Mouse (Mus musculus) forebrain, embryonic 16.5 days (tissue): ENCODE measurements at regions not wholly inside any gene's neighbourhood (a gene's known extent, or its start where the extent isn't known, plus 50 kb on each side); places are given as distances from the start of the nearest gene placed in this dataset.

ENCODE experiments used
- ATAC-seq: fragments of 200-750 bp; cut with Nextera tagmentation; 2 replicates; pipeline ENCODE4 v1.8.0; 2017; ENCODE audit warnings: mild to moderate bottlenecking, moderate library complexity
- H3K27ac ChIP-seq: fragments of 300-500 bp; sonication (generic); 2 replicates; pipeline ENCODE4 v1.5.1; 2014; ENCODE audit warnings: low read length, control low read depth
- H3K27me3 ChIP-seq: fragments of 300-500 bp; sonication (generic); replicated peaks from 2 replicates; pipeline ENCODE4 v1.6.1; 2014; ENCODE audit warnings: low read length; ENCODE audit not compliant: control insufficient read depth, insufficient read depth
- H3K36me3 ChIP-seq: fragments of 300-500 bp; sonication (generic); 2 replicates; pipeline ENCODE4 v1.6.1; 2014; ENCODE audit not compliant: control insufficient read depth, insufficient read depth
- H3K4me1 ChIP-seq: fragments of 300-500 bp; sonication (generic); replicated peaks from 2 replicates; pipeline ENCODE4 v1.6.1; 2014; ENCODE audit warnings: low read length; ENCODE audit not compliant: control insufficient read depth, insufficient read depth
- H3K4me2 ChIP-seq: fragments of 300-500 bp; sonication (generic); 2 replicates; pipeline ENCODE4 v1.6.1; 2014; ENCODE audit warnings: mild to moderate bottlenecking, low read length, control low read depth
- H3K4me3 ChIP-seq: fragments of 300-500 bp; sonication (generic); replicated peaks from 2 replicates; pipeline ENCODE4 v1.5.1; 2014; ENCODE audit warnings: mild to moderate bottlenecking, low read length, control low read depth
- H3K9ac ChIP-seq: fragments of 300-500 bp; sonication (generic); replicated peaks from 2 replicates; pipeline ENCODE4 v1.6.1; 2014; ENCODE audit warnings: low read depth, low read length, control low read depth
- H3K9me3 ChIP-seq: fragments of 300-500 bp; sonication (generic); 2 replicates; pipeline ENCODE4 v1.6.1; 2016; ENCODE audit warnings: low read length; ENCODE audit not compliant: control insufficient read depth
- WGBS: fragments of 180-500 bp; shearing (Covaris S2); extraction: QIAGEN DNeasy Blood & Tissue Kit; methylation state at CpG from one replicate; pipeline ENCODE4 v1.1.7; 2014; 5-methylcytosine and 5-hydroxymethylcytosine counted together

DNA sequence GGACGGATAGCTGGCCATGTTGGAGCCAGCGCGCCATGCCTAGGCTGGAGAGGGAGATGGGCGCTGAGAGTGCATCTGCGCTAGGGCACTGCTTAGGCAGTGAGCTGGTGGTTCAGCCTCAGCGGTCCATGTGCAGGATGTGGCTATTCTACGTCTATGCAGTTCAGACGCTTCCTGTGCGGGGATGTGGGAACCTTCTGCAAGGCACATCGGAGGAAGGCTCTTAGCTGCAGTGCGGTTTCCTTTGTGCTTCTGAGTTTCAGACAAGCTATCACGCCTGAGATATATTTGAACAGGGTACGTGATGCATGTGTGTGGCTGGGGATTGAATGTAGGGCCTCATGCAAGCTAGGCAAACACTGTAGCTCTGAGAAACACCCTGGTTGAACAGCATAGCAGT is 54.4 kb upstream of the Lrpprc start:
- Histone ChIP-seq H3K9ac (no peak overlapping the region), H3K36me3 (no peaks in the 10 kb centered on the region), H3K4me2 (no peak overlapping the region), H3K4me1 (peaks cover 8% of the 10 kb centered on the region; the same call in 1 of the 2 replicates), H3K27ac (no peak overlapping the region), H3K9me3 (no peaks in the 10 kb centered on the region), H3K4me3 (no peak overlapping the region), H3K27me3 (no peaks in the 10 kb centered on the region)
- WGBS = 91% methylated on average over 13 of the region's 13 CpGs
- ATAC-seq = no peak

DNA sequence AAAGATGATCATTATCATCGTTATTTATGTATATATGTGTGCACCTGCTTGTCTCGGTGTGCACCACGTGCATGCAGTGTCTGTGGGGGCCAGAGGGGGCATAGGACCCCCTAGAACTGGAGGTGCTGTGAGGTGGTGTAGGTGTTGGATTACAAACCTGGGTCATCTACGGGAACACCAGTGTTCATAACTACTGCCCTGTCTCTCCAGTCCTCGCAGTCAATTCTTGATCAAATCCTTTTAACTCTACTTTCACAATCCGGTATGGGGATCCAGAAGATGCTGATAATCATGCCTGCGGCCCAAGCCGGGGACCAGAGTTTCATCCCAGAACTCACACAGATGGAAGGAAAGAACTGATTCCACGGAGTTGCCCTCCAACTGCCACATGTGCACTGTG is 55.6 kb upstream of the Lrpprc start:
- Histone ChIP-seq H3K27me3 (no peaks in the 10 kb centered on the region), H3K4me2 (no peak overlapping the region), H3K36me3 (no peaks in the 10 kb centered on the region), H3K27ac (no peak overlapping the region), H3K4me3 (no peak overlapping the region), H3K9ac (no peak overlapping the region), H3K4me1 (peaks cover 8% of the 10 kb centered on the region; the same call in 1 of the 2 replicates), H3K9me3 (no peaks in the 10 kb centered on the region)
- ATAC-seq = no peak
- 92% methylated on average over 9 of the region's 9 CpGs for whole genome bisulfite sequencing

DNA sequence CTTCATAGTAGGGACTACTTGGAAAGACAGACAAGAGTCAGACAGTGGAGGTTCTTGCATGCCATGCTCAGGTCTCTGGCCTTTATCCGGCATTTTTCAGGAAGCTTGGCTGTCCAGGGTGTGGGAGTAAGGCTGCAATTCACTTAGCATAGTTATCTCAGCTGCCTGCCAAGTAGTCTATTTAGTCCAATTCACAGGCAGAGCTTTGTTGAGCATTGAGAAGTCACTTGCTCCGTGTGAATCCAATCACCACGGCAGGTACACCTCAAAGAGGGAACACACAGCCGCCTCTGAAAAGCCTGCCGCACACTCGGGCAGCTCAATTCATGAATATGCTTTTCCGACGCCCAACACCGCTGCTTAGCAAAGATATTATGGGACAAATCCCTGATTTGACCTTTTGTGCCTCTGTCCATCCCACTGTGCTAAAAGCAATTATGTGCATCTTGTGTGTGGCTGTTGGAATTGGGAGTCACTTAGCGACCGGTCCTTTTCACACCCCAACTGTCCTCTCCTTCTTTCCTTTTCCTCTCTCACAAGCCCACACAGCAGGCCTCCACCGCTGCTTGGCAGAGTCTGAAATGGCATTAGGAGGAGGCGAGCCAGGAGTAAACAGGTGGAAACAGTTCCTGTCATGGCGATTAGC is 57.9 kb upstream of the Lrpprc start:
- no peak overlapping the region for H3K27ac ChIP-seq
- 9% methylated on average over 14 of the region's 14 CpGs for WGBS
- no peaks in the 10 kb centered on the region for H3K36me3 ChIP-seq
- peaks cover 8% of the 10 kb centered on the region; the same call in 1 of the 2 replicates for H3K4me1 ChIP-seq
- no peak overlapping the region for H3K4me3 ChIP-seq
- H3K9me3 ChIP-seq = no peaks in the 10 kb centered on the region
- H3K27me3 ChIP-seq = no peaks in the 10 kb centered on the region
- H3K9ac ChIP-seq = no peak overlapping the region
- ATAC-seq = no peak
- H3K4me2 ChIP-seq = no peak overlapping the region

DNA sequence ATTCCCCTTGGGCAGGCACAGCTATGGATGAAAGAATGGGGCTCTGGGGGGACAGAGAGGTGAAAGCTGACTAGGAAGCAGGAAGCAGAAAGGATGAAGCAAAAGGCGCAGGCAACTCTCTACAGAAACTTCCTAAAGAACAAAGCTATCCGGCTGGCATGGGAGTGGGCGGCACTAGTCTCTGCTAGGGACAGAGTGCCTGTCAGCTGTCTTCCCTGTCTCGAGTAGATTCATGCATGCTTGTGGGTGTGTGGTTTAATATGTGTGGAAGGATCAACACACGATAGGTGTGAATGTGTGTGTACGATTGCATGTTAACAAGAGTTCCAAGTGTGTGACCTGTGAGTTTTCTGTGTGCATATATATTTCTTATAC is 58.4 kb upstream of the Lrpprc start:
- no peak for ATAC-seq
- no peaks in the 10 kb centered on the region for H3K36me3 ChIP-seq
- H3K27me3 ChIP-seq = no peaks in the 10 kb centered on the region
- no peak overlapping the region for H3K4me3 ChIP-seq
- no peak overlapping the region for H3K27ac ChIP-seq
- peaks cover 8% of the 10 kb centered on the region; the same call in 1 of the 2 replicates for H3K4me1 ChIP-seq
- H3K9me3 ChIP-seq = no peaks in the 10 kb centered on the region
- WGBS = 40% methylated on average over 6 of the region's 6 CpGs
- no peak overlapping the region for H3K4me2 ChIP-seq
- H3K9ac ChIP-seq = no peak overlapping the region

DNA sequence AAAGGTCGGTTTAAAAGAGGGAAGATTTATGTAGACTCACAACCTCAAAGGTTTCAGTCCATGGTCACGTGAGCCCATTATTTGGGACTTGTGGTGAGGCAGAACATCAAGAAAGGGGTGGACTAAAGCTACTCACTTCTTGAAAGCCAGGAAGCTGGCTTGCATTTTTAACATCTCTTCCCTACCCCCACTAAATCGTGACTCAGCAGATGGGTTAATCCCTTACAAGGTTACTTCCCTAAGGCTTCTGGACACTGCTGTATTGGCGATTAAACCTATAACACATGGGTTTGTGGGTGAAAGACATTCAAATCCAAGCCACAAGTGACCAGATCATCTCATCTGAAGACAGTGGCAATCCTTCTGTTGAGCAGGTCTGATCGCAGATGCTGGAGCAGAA is 59.9 kb upstream of the Lrpprc start:
- Histone ChIP-seq H3K4me2 (no peak overlapping the region), H3K9me3 (no peaks in the 10 kb centered on the region), H3K9ac (no peak overlapping the region), H3K4me1 (peaks cover 8% of the 10 kb centered on the region; the same call in 1 of the 2 replicates), H3K27me3 (no peaks in the 10 kb centered on the region), H3K36me3 (no peaks in the 10 kb centered on the region), H3K4me3 (no peak overlapping the region), H3K27ac (no peak overlapping the region)
- no peak for ATAC-seq
- WGBS = 86% methylated on average over 5 of the region's 5 CpGs

DNA sequence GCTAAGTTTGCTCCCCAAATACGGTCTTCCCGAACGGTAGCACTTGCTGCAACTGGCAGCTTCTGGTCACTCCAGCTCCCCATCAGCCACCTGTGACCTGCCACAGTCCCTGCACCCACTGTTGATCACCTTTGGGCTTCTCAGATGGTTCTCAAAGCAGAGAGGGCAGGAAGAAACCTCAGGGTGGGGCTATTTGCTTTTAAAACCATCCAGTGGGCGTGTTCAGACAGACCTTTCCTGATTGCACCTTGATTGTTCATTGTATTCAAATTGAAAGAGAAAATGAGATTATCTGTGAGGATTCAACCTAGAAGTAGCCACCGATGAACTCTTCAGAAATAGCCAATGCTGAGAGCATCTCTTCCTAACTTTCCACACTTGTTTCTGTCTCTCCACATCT is 60.3 kb upstream of the Lrpprc start:
- H3K4me3 ChIP-seq = no peak overlapping the region
- H3K4me2 ChIP-seq = no peak overlapping the region
- H3K9ac ChIP-seq = no peak overlapping the region
- H3K27me3 ChIP-seq = no peaks in the 10 kb centered on the region
- 87% methylated on average over 5 of the region's 5 CpGs for WGBS
- no peaks in the 10 kb centered on the region for H3K9me3 ChIP-seq
- no peaks in the 10 kb centered on the region for H3K36me3 ChIP-seq
- no peak for ATAC-seq
- peaks cover 8% of the 10 kb centered on the region; the same call in 1 of the 2 replicates for H3K4me1 ChIP-seq
- H3K27ac ChIP-seq = no peak overlapping the region

DNA sequence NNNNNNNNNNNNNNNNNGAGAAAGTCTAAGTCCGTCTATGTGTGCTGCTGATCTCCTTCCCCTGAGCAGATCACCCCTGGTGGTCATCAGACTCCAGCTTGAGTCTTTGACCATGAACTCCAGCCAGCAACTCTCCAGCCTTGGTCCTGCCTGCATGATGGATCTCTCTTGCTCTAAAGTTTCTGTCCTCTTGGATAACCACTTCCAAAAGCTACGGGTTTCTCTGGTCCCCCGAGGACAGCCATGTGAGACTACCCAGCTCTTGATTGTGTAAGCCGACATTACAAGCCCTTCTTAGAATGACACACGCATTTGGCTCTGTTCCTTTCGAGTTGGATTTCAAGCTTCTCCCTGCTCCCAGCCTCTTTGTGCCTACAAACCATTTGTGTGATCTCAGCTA is 66.4 kb upstream of the Lrpprc start:
- Histone ChIP-seq H3K27me3 (no peaks in the 10 kb centered on the region), H3K4me1 (no peaks in the 10 kb centered on the region), H3K4me3 (no peak overlapping the region), H3K9ac (no peak overlapping the region), H3K4me2 (no peak overlapping the region), H3K36me3 (no peaks in the 10 kb centered on the region), H3K27ac (no peak overlapping the region), H3K9me3 (no peaks in the 10 kb centered on the region)
- ATAC-seq = no peak
- WGBS = 90% methylated on average over 6 of the region's 6 CpGs

DNA sequence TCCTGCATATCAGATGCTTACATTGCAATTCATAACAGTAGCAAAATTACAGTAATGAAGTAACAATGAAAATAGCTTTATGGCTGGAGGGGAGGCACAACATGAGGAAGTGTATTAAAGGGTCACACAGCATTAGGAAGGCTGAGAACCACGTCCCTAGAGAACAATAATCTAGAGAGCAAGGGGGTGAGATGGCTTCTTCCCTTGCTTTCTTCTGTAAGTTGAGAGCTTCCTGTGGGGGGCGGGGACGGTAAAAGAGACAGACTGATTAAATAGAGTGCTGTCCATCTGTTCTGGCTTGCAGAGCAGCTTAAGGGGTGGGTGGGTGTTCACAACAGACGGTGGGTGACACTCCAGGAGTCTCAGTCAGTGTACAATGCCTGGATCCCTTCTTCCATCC is 68.2 kb upstream of the Lrpprc start:
- 48% methylated on average over 4 of the region's 4 CpGs for WGBS
- H3K9ac ChIP-seq = no peak overlapping the region
- H3K4me1 ChIP-seq = no peaks in the 10 kb centered on the region
- H3K27me3 ChIP-seq = no peaks in the 10 kb centered on the region
- no peak overlapping the region for H3K4me2 ChIP-seq
- ATAC-seq = no peak
- H3K27ac ChIP-seq = no peak overlapping the region
- H3K4me3 ChIP-seq = no peak overlapping the region
- no peaks in the 10 kb centered on the region for H3K36me3 ChIP-seq
- H3K9me3 ChIP-seq = no peaks in the 10 kb centered on the region

DNA sequence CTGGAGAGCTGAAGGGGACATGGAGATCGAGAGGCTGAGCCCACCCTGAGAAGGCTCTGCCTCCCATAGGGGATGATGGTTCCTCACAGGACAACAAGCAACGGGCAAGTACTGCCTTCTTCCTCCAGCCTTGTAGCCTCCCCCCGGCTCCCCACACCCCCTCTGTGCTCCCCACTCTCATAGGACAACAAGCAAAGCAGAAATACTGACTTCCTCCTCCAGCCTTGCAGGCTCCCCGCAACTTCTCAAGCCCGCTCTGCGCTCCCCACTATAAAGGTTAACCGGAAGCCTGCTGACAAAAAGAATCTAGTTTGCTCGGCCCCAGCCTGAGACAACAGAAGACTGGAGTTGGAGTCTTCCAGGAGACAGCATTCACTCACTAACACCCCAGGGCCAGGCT is 69.3 kb upstream of the Lrpprc start:
- H3K4me3 ChIP-seq = no peak overlapping the region
- H3K27ac ChIP-seq = no peak overlapping the region
- no peak for ATAC-seq
- no peak overlapping the region for H3K9ac ChIP-seq
- no peaks in the 10 kb centered on the region for H3K36me3 ChIP-seq
- no peaks in the 10 kb centered on the region for H3K4me1 ChIP-seq
- no peaks in the 10 kb centered on the region for H3K9me3 ChIP-seq
- H3K27me3 ChIP-seq = no peaks in the 10 kb centered on the region
- H3K4me2 ChIP-seq = no peak overlapping the region
- WGBS = 76% methylated on average over 8 of the region's 8 CpGs

DNA sequence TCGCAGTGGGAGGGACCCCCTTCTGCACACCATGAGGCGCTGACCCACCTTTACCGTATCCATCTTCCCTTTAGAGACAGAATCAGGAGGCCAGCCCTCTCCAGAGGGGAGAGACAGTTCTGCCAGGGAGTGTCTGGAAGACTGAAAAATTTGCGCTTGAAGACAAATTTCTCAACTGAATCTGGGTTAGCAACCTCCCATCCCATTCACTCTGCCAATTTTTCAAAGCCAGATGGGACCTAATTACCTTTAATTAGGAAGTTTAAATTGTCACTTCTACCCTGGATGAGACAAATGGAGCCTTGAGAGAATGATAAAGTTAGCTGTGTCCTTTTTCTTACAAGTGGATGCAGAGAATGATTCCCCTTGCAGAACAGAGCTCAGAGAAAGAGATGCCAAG is 70.2 kb upstream of the Lrpprc start:
- Histone ChIP-seq H3K4me2 (no peak overlapping the region), H3K4me3 (no peak overlapping the region), H3K27ac (no peak overlapping the region), H3K4me1 (no peaks in the 10 kb centered on the region), H3K9me3 (no peaks in the 10 kb centered on the region), H3K9ac (no peak overlapping the region), H3K36me3 (no peaks in the 10 kb centered on the region), H3K27me3 (no peaks in the 10 kb centered on the region)
- ATAC-seq = no peak
- 67% methylated on average over 4 of the region's 4 CpGs for WGBS
